Mouse (Mus musculus) midbrain, embryonic 14.5 days (tissue): ENCODE results near the gene Tubg2. TPM values are rescaled to one million over a fixed set of nuclear protein-coding genes. Genes with fewer than 3 reads are reported as not detected.

ENCODE experiments used
- ATAC-seq: fragments of 200-750 bp; cut with Nextera tagmentation; 2 replicates; pipeline ENCODE4 v1.8.0; 2017; ENCODE audit warnings: moderate number of reproducible peaks, moderate library complexity; ENCODE audit not compliant: low FRiP score, low TSS enrichment
- DNase-seq: peaks from one replicate; pipeline ENCODE4 v3.0.0-alpha.2; 2015
- H3K27ac ChIP-seq: fragments of 300-500 bp; sonication (generic); replicated peaks from 2 replicates; pipeline ENCODE4 v1.5.1; 2014; ENCODE audit warnings: mild to moderate bottlenecking, low read depth, low read length, moderate library complexity
- H3K27me3 ChIP-seq: fragments of 300-500 bp; sonication (generic); 2 replicates; pipeline ENCODE4 v1.6.1; 2014; ENCODE audit warnings: low read length, control low read depth, mixed read lengths; ENCODE audit not compliant: control insufficient read depth, insufficient read depth
- H3K36me3 ChIP-seq: fragments of 300-500 bp; sonication (generic); 2 replicates; pipeline ENCODE4 v1.6.1; 2014; ENCODE audit warnings: low read length, control low read depth; ENCODE audit not compliant: control insufficient read depth, insufficient read depth
- H3K4me1 ChIP-seq: fragments of 300-500 bp; sonication (generic); 2 replicates; pipeline ENCODE4 v1.6.1; 2014; ENCODE audit warnings: mild to moderate bottlenecking, antibody characterized with exemption, low read length, control low read depth; ENCODE audit not compliant: control insufficient read depth, insufficient read depth
- H3K4me2 ChIP-seq: fragments of 300-500 bp; sonication (generic); 2 replicates; pipeline ENCODE4 v1.6.1; 2014; ENCODE audit warnings: mild to moderate bottlenecking, low read length, moderate library complexity
- H3K4me3 ChIP-seq: fragments of 300-500 bp; sonication (generic); replicated peaks from 2 replicates; pipeline ENCODE4 v1.5.1; 2014; ENCODE audit warnings: low read depth, low read length
- H3K9ac ChIP-seq: fragments of 300-500 bp; sonication (generic); replicated peaks from 2 replicates; pipeline ENCODE4 v1.6.1; 2014; ENCODE audit warnings: mild to moderate bottlenecking, low read length, moderate library complexity
- H3K9me3 ChIP-seq: fragments of 300-500 bp; sonication (generic); 2 replicates; pipeline ENCODE4 v1.6.1; 2016; ENCODE audit warnings: low read length, control low read depth, mixed read lengths; ENCODE audit not compliant: control insufficient read depth
- WGBS: fragments of 180-500 bp; shearing (Covaris S2); extraction: QIAGEN DNeasy Blood & Tissue Kit; methylation state at CpG from one replicate; pipeline ENCODE4 v1.1.7; 2014; 5-methylcytosine and 5-hydroxymethylcytosine counted together
- polyA plus RNA-seq: library from polyadenylated mRNA; unstranded; fragments of >200 nt; fragmentation: Nextera tagmentation; extraction: Ambion mirVana; gene quantifications from 2 replicates; pipeline ENCODE4 v1.2.1, GENCODE M21; 2014

The Tubg2 gene
- polyA plus RNA-seq, 1 experiment from 2014 or later = 42.2 TPM

DNA sequence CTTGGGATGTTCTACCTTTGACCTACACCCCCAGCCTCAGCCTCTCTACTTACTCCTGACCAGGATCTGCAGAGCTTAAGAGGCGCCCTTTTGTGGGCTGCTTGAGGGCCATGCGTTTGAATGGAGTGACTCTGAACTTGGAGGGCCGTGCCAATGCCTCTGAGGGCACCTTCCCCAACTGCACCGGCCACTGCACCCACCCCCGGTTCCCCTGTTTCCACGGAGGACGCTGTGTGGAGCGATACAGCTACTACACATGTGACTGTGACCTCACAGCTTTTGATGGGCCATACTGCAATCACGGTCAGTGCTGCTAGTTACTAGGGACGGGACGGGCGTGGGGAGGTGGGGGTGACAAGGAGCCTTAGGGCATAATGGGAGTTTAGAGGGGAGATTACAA, 29.3 kb downstream of the Tubg2 start:
- H3K36me3 ChIP-seq = 0 out of 2 replicates have a peak, but pooled peaks cover 4% of the 10 kb centered on the region
- H3K9me3 ChIP-seq = no peaks in the 10 kb centered on the region
- no peaks in the 10 kb centered on the region for H3K27me3 ChIP-seq
- H3K4me2 ChIP-seq = no peak overlapping the region
- no peak overlapping the region for H3K9ac ChIP-seq
- H3K4me1 ChIP-seq = peaks cover 9% of the 10 kb centered on the region; the same call in 1 of the 2 replicates
- WGBS = 86% methylated on average over 12 of the region's 12 CpGs
- no peak overlapping the region for H3K27ac ChIP-seq
- H3K4me3 ChIP-seq = no peak overlapping the region
- ATAC-seq (no peak), DNase-seq (no peak)

DNA sequence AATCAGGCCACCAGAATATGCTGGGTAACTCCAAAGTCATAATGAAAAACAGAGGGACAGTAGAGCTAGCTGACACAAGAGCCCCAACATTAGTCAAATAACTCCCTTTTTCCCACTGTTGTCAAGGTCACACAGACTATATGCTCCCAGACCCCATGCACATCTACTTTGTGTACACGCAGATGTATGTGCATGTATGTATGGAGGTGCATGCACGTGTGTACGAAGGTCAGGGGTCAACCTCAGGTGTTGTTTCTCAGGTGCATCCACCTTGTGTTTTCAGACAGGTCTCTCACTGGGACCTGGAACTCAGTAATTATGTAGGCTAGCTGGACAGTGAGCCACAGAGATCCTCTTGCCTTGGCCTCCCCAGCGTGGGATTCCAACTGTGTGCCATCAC, 29.7 kb downstream of the Tubg2 start:
- no peak for DNase-seq
- no peak overlapping the region for H3K27ac ChIP-seq
- ATAC-seq = no peak
- no peaks in the 10 kb centered on the region for H3K27me3 ChIP-seq
- WGBS = 95% methylated on average over 4 of the region's 4 CpGs
- no peak overlapping the region for H3K4me3 ChIP-seq
- H3K4me2 ChIP-seq = no peak overlapping the region
- H3K36me3 ChIP-seq = 0 out of 2 replicates have a peak, but pooled peaks cover 4% of the 10 kb centered on the region
- H3K4me1 ChIP-seq = peaks cover 12% of the 10 kb centered on the region; the same call in 1 of the 2 replicates
- H3K9ac ChIP-seq = no peak overlapping the region
- no peaks in the 10 kb centered on the region for H3K9me3 ChIP-seq

DNA sequence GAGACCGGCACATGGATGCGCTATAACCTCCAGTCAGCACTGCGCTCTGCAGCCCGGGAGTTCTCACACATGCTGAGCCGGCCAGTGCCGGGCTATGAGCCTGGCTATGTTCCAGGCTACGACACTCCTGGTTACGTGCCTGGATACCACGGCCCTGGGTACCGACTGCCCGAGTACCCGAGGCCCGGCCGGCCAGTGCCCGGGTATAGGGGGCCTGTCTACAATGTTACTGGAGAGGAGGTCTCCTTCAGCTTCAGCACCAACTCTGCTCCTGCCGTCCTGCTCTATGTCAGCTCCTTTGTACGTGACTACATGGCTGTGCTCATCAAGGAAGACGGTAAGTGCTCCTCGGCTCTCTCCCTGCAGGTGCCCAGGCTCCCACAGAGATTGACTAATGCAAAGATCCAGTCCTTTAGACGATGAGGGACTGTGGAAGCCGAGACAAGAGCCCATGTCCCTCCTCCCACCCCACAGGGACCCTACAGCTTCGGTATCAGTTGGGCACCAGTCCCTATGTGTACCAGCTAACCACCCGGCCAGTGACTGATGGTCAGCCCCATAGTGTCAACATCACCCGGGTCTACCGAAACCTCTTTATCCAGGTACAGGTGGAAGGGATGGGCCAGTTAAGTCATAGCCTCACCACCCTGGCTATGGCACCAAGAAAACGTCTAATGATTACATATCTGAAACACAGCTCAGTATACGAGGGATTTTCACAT, 31.0 kb downstream of the Tubg2 start:
- Histone ChIP-seq H3K9me3 (no peaks in the 10 kb centered on the region), H3K27me3 (no peaks in the 10 kb centered on the region), H3K9ac (no peak overlapping the region), H3K36me3 (0 out of 2 replicates have a peak, but pooled peaks cover 4% of the 10 kb centered on the region), H3K4me1 (peaks cover 15% of the 10 kb centered on the region; the same call in 1 of the 2 replicates), H3K4me2 (no peak overlapping the region), H3K4me3 (no peak overlapping the region), H3K27ac (no peak overlapping the region)
- ATAC-seq (no peak), DNase-seq (no peak)
- 86% methylated on average over 27 of the region's 27 CpGs for WGBS

DNA sequence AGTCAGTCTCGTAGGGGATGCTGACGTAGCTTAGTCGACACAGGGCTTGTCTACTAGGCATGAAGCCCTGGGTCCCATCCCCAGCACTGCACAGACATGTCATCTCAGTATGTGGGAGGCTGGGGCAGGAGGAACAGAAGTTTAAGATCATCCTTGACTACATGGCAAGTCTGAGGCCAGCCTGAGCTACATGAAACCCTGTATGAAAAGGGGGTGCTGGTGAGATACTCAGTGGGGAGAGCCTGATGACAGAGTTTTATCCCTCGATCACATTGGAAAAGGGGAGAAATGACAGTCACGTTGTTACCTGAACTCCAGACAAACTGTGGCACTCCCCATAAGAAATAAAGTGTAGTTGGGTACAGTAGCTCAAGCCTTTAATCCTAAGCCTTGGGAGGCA, 31.8 kb downstream of the Tubg2 start:
- H3K4me2 ChIP-seq = no peak overlapping the region
- peaks cover 15% of the 10 kb centered on the region; the same call in 1 of the 2 replicates for H3K4me1 ChIP-seq
- ATAC-seq (no peak), DNase-seq (no peak)
- WGBS = 94% methylated on average over 5 of the region's 5 CpGs
- H3K4me3 ChIP-seq = no peak overlapping the region
- H3K27me3 ChIP-seq = no peaks in the 10 kb centered on the region
- H3K9me3 ChIP-seq = no peaks in the 10 kb centered on the region
- no peak overlapping the region for H3K27ac ChIP-seq
- no peak overlapping the region for H3K9ac ChIP-seq
- 0 out of 2 replicates have a peak, but pooled peaks cover 4% of the 10 kb centered on the region for H3K36me3 ChIP-seq

DNA sequence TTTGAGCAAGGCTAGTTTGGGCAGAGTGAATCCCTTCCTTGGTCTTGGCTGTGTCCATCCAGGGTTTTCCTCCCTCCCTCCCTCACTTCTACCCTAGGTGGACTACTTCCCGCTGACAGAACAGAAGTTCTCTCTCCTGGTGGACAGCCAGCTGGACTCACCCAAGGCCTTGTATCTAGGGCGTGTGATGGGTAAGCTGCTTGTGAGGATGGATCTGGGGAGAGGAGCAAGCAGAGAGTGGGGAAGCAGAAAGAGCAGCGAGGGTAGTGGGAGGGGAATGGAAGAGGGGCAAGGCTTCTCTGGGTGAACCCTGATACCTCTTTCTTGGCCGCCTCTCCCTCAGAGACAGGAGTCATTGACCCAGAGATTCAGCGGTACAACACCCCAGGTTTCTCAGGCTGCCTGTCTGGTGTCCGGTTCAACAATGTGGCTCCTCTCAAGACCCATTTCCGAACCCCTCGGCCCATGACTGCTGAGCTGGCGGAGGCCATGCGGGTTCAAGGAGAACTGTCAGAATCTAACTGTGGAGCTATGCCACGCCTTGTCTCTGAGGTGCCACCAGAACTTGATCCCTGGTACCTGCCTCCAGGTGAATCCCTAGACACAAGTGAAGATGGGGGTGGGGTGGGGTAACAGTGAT, 32.6 kb downstream of the Tubg2 start:
- DNase-seq (no peak), ATAC-seq (no peak)
- no peaks in the 10 kb centered on the region for H3K9me3 ChIP-seq
- H3K27me3 ChIP-seq = no peaks in the 10 kb centered on the region
- no peak overlapping the region for H3K4me2 ChIP-seq
- whole genome bisulfite sequencing = 86% methylated on average over 11 of the region's 11 CpGs
- H3K4me3 ChIP-seq = no peak overlapping the region
- 0 out of 2 replicates have a peak overlapping the region, but pooled peaks have one; percentile 13 for H3K27ac ChIP-seq
- no peak overlapping the region for H3K9ac ChIP-seq
- H3K4me1 ChIP-seq = peaks cover 15% of the 10 kb centered on the region; the same call in 1 of the 2 replicates
- 0 out of 2 replicates have a peak, but pooled peaks cover 4% of the 10 kb centered on the region for H3K36me3 ChIP-seq

DNA sequence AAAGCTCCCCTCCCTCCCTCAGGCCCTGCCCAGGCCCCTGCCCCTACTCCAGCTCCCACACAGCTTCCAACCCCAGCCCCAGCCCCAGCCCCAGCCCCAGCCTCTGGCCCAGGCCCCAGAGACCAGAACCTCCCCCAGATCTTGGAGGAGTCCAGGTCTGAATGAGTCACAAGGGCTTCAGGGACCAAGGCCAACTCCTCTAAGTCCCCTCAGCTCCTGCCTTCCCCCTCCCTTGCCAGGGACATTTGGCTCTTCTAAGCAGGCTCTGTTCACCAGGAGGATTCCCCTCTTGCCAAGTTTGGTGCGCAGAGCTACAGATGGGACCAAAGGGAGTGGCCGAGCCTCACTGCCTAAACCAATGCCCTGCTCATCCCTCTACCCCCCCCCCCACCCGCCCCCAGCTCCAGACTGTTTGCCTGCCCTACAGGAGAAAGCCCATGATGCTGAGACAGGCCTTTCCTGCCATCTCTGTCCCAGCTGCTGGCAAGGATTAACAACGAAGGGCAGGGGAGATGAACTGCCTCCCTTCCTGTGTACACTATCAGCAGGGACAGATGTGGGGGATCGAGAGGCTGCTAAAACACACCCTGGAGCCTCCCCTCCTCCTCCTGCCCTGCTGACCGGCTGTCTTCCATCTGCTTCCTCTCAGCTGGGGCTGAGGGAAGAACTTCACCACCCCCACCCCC, 33.9 kb downstream of the Tubg2 start:
- DNase-seq = peak; percentile 59
- Histone ChIP-seq H3K36me3 (peaks cover 15% of the 10 kb centered on the region), H3K4me3 (no peak overlapping the region), H3K4me2 (no peak overlapping the region), H3K27me3 (no peaks in the 10 kb centered on the region), H3K9ac (peak overlapping the region; percentile 23; the same call in 1 of the 2 replicates), H3K27ac (peak overlapping the region; percentile 75), H3K4me1 (peaks cover 15% of the 10 kb centered on the region; the same call in 1 of the 2 replicates), H3K9me3 (no peaks in the 10 kb centered on the region)
- ATAC-seq = 0 out of 2 replicates have a peak, but pooled peaks have one; percentile 31
- 14% methylated on average over 6 of the region's 6 CpGs for WGBS

DNA sequence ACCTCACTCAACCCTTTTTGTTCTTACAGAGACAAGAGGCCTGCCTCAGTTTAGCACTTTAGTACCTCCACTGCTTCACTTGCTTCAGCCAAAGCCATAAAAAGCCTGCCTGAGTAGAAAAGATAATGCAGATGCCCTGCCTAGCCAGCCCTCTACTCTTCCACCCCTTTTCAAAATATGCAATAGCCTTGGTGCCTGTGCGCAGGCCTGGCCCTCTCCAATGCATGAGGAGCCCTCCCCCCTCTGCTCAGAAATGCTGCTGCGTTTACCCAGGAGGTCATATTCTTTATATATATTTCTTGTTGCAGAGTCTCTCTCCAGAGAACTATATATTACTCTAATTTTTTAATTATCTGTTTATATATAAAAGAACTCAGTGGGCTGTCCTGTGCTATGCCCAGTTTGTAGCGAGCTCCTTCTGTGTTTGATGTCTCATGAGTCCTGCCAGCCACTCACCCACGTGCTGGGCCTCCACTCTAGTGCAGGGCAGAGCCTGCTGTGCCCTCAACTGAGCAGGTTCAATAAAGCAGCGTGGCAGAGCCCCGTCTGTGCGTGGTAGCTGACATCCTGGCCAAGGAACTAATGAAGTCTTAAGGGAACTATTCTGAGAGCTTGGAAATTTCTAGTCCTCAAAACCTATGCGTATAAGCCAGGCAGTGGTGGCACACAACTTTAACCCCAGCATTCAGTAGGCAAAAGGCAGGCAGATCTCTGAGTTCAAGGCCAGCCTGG, 34.6 kb downstream of the Tubg2 start:
- Histone ChIP-seq H3K4me1 (peaks cover 15% of the 10 kb centered on the region; the same call in 1 of the 2 replicates), H3K9me3 (no peaks in the 10 kb centered on the region), H3K27ac (peak overlapping the region; percentile 75), H3K36me3 (peaks cover 16% of the 10 kb centered on the region), H3K27me3 (no peaks in the 10 kb centered on the region), H3K9ac (peak overlapping the region; percentile 23; the same call in 1 of the 2 replicates), H3K4me2 (no peak overlapping the region), H3K4me3 (no peak overlapping the region)
- ATAC-seq = no peak
- DNase-seq = no peak
- 33% methylated on average over 8 of the region's 8 CpGs for WGBS
